Mouse (Mus musculus) retina, adult 2 months (tissue): ENCODE data around the gene Zfp804b.
"Not testable (repeated sequence)": the region's sequence is repeated elsewhere in the genome, so short reads cannot be mapped to it uniquely, and the experiment has no call there.

Experiments used
- DNase-seq: peaks from one replicate; pipeline ENCODE4 v3.0.0-alpha.2; 2012; ENCODE audit warnings: low read depth, low spot score

Gene Zfp804b

GRCm38 (mm10) chr5:7344145-7345010 lies at the start of gene Zfp804b:
Gene Zfp804b (minus strand): TSS chr5:7344756.
- DNase-seq = no peak

- not testable (repeated sequence) for DNase-seq
Measured at GRCm38 (mm10) chr5:7364616-7365015, 20.1 kb upstream of the Zfp804b start.

GRCm38 (mm10) chr5:7345011-7345389 lies 444 bp upstream of the Zfp804b start:
- no peak for DNase-seq

- DNase-seq = no peak
Measured at GRCm38 (mm10) chr5:7325594-7325993, 19.0 kb downstream of the Zfp804b start.

- no peak for DNase-seq
Measured at GRCm38 (mm10) chr5:7303819-7304218, 40.7 kb downstream of the Zfp804b start, which contains the start of gene Tex47. Gene Tex47 (plus strand): TSS chr5:7304119.

GRCm38 (mm10) chr5:7302969-7303368 lies 41.6 kb downstream of the Zfp804b start:
- DNase-seq = no peak

- DNase-seq = no peak
Measured at GRCm38 (mm10) chr5:7284336-7284735, 60.2 kb downstream of the Zfp804b start.

- no peak for DNase-seq
Measured at GRCm38 (mm10) chr5:7276659-7277455, 67.7 kb downstream of the Zfp804b start.

GRCm38 (mm10) chr5:7177589-7177988 lies 167.0 kb downstream of the Zfp804b start:
- DNase-seq = no peak

- DNase-seq = no peak
Measured at GRCm38 (mm10) chr5:7139658-7140057, 204.9 kb downstream of the Zfp804b start.

- DNase-seq = no peak
Measured at GRCm38 (mm10) chr5:7102387-7102786, 242.2 kb downstream of the Zfp804b start.

- DNase-seq = no peak
Measured at GRCm38 (mm10) chr5:7073936-7074631, 270.5 kb downstream of the Zfp804b start.

GRCm38 (mm10) chr5:7007468-7007867 lies 337.1 kb downstream of the Zfp804b start:
- peak; percentile 2 for DNase-seq

GRCm38 (mm10) chr5:6983993-6984392 lies 360.6 kb downstream of the Zfp804b start:
- DNase-seq = no peak

- no peak for DNase-seq
Measured at GRCm38 (mm10) chr5:6934837-6935236, 409.7 kb downstream of the Zfp804b start.

GRCm38 (mm10) chr5:6911290-6911689 lies 433.3 kb downstream of the Zfp804b start:
- DNase-seq = no peak

- DNase-seq = no peak
Measured at GRCm38 (mm10) chr5:6881396-6881795, 463.2 kb downstream of the Zfp804b start.

- no peak for DNase-seq
Measured at GRCm38 (mm10) chr5:6871566-6871965, 473.0 kb downstream of the Zfp804b start.

- DNase-seq = no peak
Measured at GRCm38 (mm10) chr5:6870970-6871369, 473.6 kb downstream of the Zfp804b start.

GRCm38 (mm10) chr5:6795396-6795795 lies 549.2 kb downstream of the Zfp804b start:
- DNase-seq = no peak

- DNase-seq = no peak
Measured at GRCm38 (mm10) chr5:6769357-6769892, 575.1 kb downstream of the Zfp804b start.
